Mouse (Mus musculus) limb, embryonic 13.5 days (tissue): ENCODE data around the gene Hist1h2bm. TPM values are rescaled to one million over a fixed set of nuclear protein-coding genes. Genes with fewer than 3 reads are reported as not detected.
A peak's percentile ranks its signal among the peaks of the same experiment; 100 is the strongest.
"Not testable (repeated sequence)": the region's sequence is repeated elsewhere in the genome, so short reads cannot be mapped to it uniquely, and the experiment has no call there.

Source experiments
- ATAC-seq: fragments of 200-750 bp; cut with Nextera tagmentation; 2 replicates; pipeline ENCODE4 v1.8.0; 2017; ENCODE audit warnings: low read depth, moderate number of reproducible peaks, moderate TSS enrichment; ENCODE audit not compliant: low FRiP score
- H3K27ac ChIP-seq: fragments of 300-500 bp; sonication (generic); 2 replicates; pipeline ENCODE4 v1.5.1; 2015; ENCODE audit warnings: inconsistent platforms, mild to moderate bottlenecking, moderate library complexity
- H3K27me3 ChIP-seq: fragments of 300-500 bp; sonication (generic); 2 replicates; pipeline ENCODE4 v1.6.1; 2015; ENCODE audit warnings: mild to moderate bottlenecking, inconsistent platforms
- H3K36me3 ChIP-seq: fragments of 300-500 bp; sonication (generic); 2 replicates; pipeline ENCODE4 v1.6.1; 2015; ENCODE audit warnings: inconsistent platforms, mild to moderate bottlenecking, moderate library complexity
- H3K4me1 ChIP-seq: fragments of 300-500 bp; sonication (generic); 2 replicates; pipeline ENCODE4 v1.6.1; 2015; ENCODE audit warnings: inconsistent platforms
- H3K4me2 ChIP-seq: fragments of 300-500 bp; sonication (generic); replicated peaks from 2 replicates; pipeline ENCODE4 v1.6.1; 2015; ENCODE audit warnings: inconsistent platforms, mild to moderate bottlenecking, moderate library complexity
- H3K4me3 ChIP-seq: fragments of 300-500 bp; sonication (generic); 2 replicates; pipeline ENCODE4 v1.5.1; 2015; ENCODE audit warnings: moderate library complexity, mild to moderate bottlenecking, inconsistent platforms
- H3K9ac ChIP-seq: fragments of 300-500 bp; sonication (generic); 2 replicates; pipeline ENCODE4 v1.6.1; 2015; ENCODE audit warnings: mild to moderate bottlenecking, inconsistent platforms
- H3K9me3 ChIP-seq: fragments of 300-500 bp; sonication (generic); 2 replicates; pipeline ENCODE4 v1.6.1; 2016; ENCODE audit warnings: inconsistent platforms
- WGBS: fragments of 180-500 bp; shearing (Covaris S2); methylation state at CpG from one replicate; pipeline ENCODE4 v1.1.7; 2015; 5-methylcytosine and 5-hydroxymethylcytosine counted together
- microRNA-seq: library from miRNA; unstranded; fragments of <30 nt; microRNA quantifications from one replicate; pipeline ENCODE4, GENCODE M21; 2016
- polyA plus RNA-seq: library from polyadenylated mRNA; unstranded; fragments of >200 nt; fragmentation: Nextera tagmentation; extraction: Ambion mirVana; gene quantifications from 2 replicates; pipeline ENCODE4 v1.2.1, GENCODE M21; 2015

The Hist1h2bm gene
- polyA plus RNA-seq, 1 experiment from 2014 or later: 7.8 TPM

GRCm38 (mm10) chr13:21754294-21755001 is 32.6 kb downstream of the Hist1h2bm start:
- H3K36me3 ChIP-seq, ATAC-seq, H3K9me3 ChIP-seq, H3K27me3 ChIP-seq: not testable (repeated sequence)
- Histone ChIP-seq H3K4me2 (peak overlapping the region; percentile 75), H3K4me3 (peak overlapping the region; percentile 46), H3K9ac (peak overlapping the region; percentile 65), H3K4me1 (peaks cover 20% of the 10 kb centered on the region), H3K27ac (peak overlapping the region; percentile 93)
- under 1% methylated on average over 26 of the region's 26 CpGs for WGBS

GRCm38 (mm10) chr13:21755707-21756106 is 33.9 kb downstream of the Hist1h2bm start:
- no peak overlapping the region for H3K27ac ChIP-seq
- H3K4me2 ChIP-seq: peak overlapping the region; percentile 41; the same call in 1 of the 2 replicates
- no peaks in the 10 kb centered on the region for H3K36me3 ChIP-seq
- H3K4me1 ChIP-seq: peaks cover 18% of the 10 kb centered on the region
- no peaks in the 10 kb centered on the region for H3K9me3 ChIP-seq
- no peaks in the 10 kb centered on the region for H3K27me3 ChIP-seq
- H3K9ac ChIP-seq: no peak overlapping the region
- ATAC-seq: no peak
- 77% methylated on average over 1 of the region's 1 CpGs for WGBS
- H3K4me3 ChIP-seq: no peak overlapping the region

Small RNA genes within 50 kb of the gene (microRNA-seq; reads per million reads assigned to microRNA genes)
- not detected for gene Gm44357
- gene Gm44367: not detected
- gene Gm44454: not detected

Other genes with a start within 250 kb of the Hist1h2bm start
- 4.0 and 4.9 TPM in 2 replicates for gene Zkscan4, start 243.1 kb upstream of the Hist1h2bm start, polyA plus RNA-seq
- gene Gm10065, start 242.6 kb upstream of the Hist1h2bm start, polyA plus RNA-seq: not detected in 2 replicates
- gene AK157302, start 226.8 kb upstream of the Hist1h2bm start, polyA plus RNA-seq: 0.14 and 0.49 TPM in 2 replicates
- gene Gm11273, start 220.6 kb upstream of the Hist1h2bm start, polyA plus RNA-seq: 6.4 and 6.9 TPM in 2 replicates
- 7.0 and 8.2 TPM in 2 replicates for gene Zkscan8, start 190.9 kb upstream of the Hist1h2bm start, polyA plus RNA-seq
- gene Olfr1366, start 179.2 kb upstream of the Hist1h2bm start, polyA plus RNA-seq: 0.10 and 0.15 TPM in 2 replicates
- 0.05 TPM in 1 of 2 replicates, not detected in the other for gene Olfr1535, start 162.2 kb upstream of the Hist1h2bm start, polyA plus RNA-seq
- not detected in 2 replicates for gene Olfr1364, start 140.3 kb upstream of the Hist1h2bm start, polyA plus RNA-seq
- not detected in 2 replicates for gene Olfr1362, start 108.0 kb upstream of the Hist1h2bm start, polyA plus RNA-seq
- not detected in 2 replicates for gene Olfr11, start 79.5 kb upstream of the Hist1h2bm start, polyA plus RNA-seq
- not detected in 2 replicates for gene Olfr1361, start 58.7 kb upstream of the Hist1h2bm start, polyA plus RNA-seq
- gene Olfr1360, start 44.6 kb upstream of the Hist1h2bm start, polyA plus RNA-seq: not detected in 2 replicates
- gene Olfr1359, start 23.9 kb upstream of the Hist1h2bm start, polyA plus RNA-seq: not detected in 2 replicates
- gene Hist1h2bl, start 5.9 kb upstream of the Hist1h2bm start, polyA plus RNA-seq: 3.3 and 3.4 TPM in 2 replicates
- gene Hist1h2ai, start 5.6 kb upstream of the Hist1h2bm start, polyA plus RNA-seq: 34.6 and 46.9 TPM in 2 replicates
- 22.6 and 23.4 TPM in 2 replicates for gene Hist1h3h, start 4.4 kb upstream of the Hist1h2bm start, polyA plus RNA-seq
- gene Hist1h4j, start 13.0 kb downstream of the Hist1h2bm start, polyA plus RNA-seq: 1.2 and 1.3 TPM in 2 replicates
- 4.0 and 8.4 TPM in 2 replicates for gene Hist1h4k, start 28.5 kb downstream of the Hist1h2bm start, polyA plus RNA-seq
- gene Hist1h2ak, start 31.8 kb downstream of the Hist1h2bm start, polyA plus RNA-seq: 39.8 and 57.2 TPM in 2 replicates
- 4.4 and 5.9 TPM in 2 replicates for gene Hist1h2bn, start 32.1 kb downstream of the Hist1h2bm start, polyA plus RNA-seq
- gene Hist1h1b, start 58.6 kb downstream of the Hist1h2bm start, polyA plus RNA-seq: 25.1 TPM in 2 replicates
- 133 and 146 TPM in 2 replicates for gene Hist1h3i, start 61.3 kb downstream of the Hist1h2bm start, polyA plus RNA-seq
- gene Hist1h2an, start 65.2 kb downstream of the Hist1h2bm start, polyA plus RNA-seq: 6.8 and 17.0 TPM in 2 replicates
- gene Hist1h2bp, start 65.4 kb downstream of the Hist1h2bm start, polyA plus RNA-seq: 3.3 TPM in 2 replicates
- gene Hist1h2bq, start 88.2 kb downstream of the Hist1h2bm start, polyA plus RNA-seq: 33.2 and 35.5 TPM in 2 replicates
- not detected in 2 replicates for gene Hist1h2ao, start 88.4 kb downstream of the Hist1h2bm start, polyA plus RNA-seq
- gene Hist1h4m, start 89.7 kb downstream of the Hist1h2bm start, polyA plus RNA-seq: not detected in 2 replicates
- 20.5 and 21.8 TPM in 2 replicates for gene Hist1h4n, start 110.2 kb downstream of the Hist1h2bm start, polyA plus RNA-seq
- gene Hist1h2ap, start 111.5 kb downstream of the Hist1h2bm start, polyA plus RNA-seq: 3,649 and 3,737 TPM in 2 replicates
- gene Hist1h2br, start 111.7 kb downstream of the Hist1h2bm start, polyA plus RNA-seq: 34.8 and 36.3 TPM in 2 replicates
- 18.3 and 20.2 TPM in 2 replicates for gene Zfp184, start 223.1 kb downstream of the Hist1h2bm start, polyA plus RNA-seq